Mouse (Mus musculus) lung, adult 2 months (tissue): Measurements from ENCODE around the gene Lhx9. TPM values are rescaled to one million over a fixed set of nuclear protein-coding genes. Genes with fewer than 3 reads are reported as not detected.

Experiments used
- DNase-seq: peaks from one replicate; pipeline ENCODE4 v3.0.0; 2022
- H3K4me1 ChIP-seq: fragments of 200-500 bp; 2 replicates; pipeline ENCODE4 v1.6.1; 2011; ENCODE audit warnings: low read length; ENCODE audit not compliant: control insufficient read depth, insufficient read depth
- H3K4me3 ChIP-seq: fragments of 200-500 bp; replicated peaks from 2 replicates; pipeline ENCODE3; 2011; ENCODE audit warnings: low read depth, mild to moderate bottlenecking, control low read depth, low read length; ENCODE audit errors: extremely low read depth
- CTCF ChIP-seq: fragments of 200-500 bp; IDR thresholded peaks from 2 replicates; pipeline ENCODE4 v1.5.1; 2011; ENCODE audit warnings: mild to moderate bottlenecking, low read length, control low read depth; ENCODE audit not compliant: insufficient read depth
- POLR2A ChIP-seq: fragments of 200-500 bp; IDR thresholded peaks from 2 replicates; pipeline ENCODE4 v1.6.1; 2011; ENCODE audit warnings: low read depth, mild to moderate bottlenecking, control low read depth, low read length, borderline replicate concordance; ENCODE audit errors: extremely low read depth
- WGBS: fragments of 180-500 bp; shearing (Covaris S2); methylation state at CpG from one replicate; pipeline ENCODE4 v1.1.7; 2018; 5-methylcytosine and 5-hydroxymethylcytosine counted together
- polyA plus RNA-seq: library from polyadenylated mRNA; depleted of rRNA; stranded (reverse); fragments of >200 nt; gene quantifications from 2 replicates; pipeline ENCODE4 v1.2.3, GENCODE M21; 2012

Lhx9 gene
- polyA plus RNA-seq, 1 experiment, result not detected

DNA sequence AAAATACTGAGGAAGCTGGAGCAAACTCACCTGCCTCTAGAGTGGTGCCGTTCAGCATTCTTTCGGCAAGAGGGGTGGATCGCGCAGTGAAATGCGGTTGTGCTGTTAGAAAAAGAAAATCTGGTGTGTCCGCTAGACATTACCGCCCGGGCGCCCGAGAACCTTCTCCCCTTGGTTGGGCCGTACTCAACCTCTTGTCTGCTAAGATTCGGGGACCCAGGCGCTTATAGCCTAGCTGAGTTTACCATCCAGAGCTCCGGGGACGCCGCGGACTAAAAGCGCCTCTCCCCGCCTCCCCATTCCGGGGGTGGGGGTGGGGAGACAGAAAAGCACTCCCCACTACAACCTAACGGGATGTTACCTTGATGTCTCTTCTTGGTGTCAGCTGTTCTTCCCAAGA, 1.2 kb downstream of the Lhx9 start:
- Histone ChIP-seq H3K4me1 (peaks cover 5% of the 10 kb centered on the region), H3K4me3 (no peak overlapping the region)
- no peak for TF ChIP-seq POLR2A
- TF ChIP-seq CTCF, result no peak
- DNase-seq, result no peak
- WGBS, result 4% methylated on average over 21 of the region's 21 CpGs

DNA sequence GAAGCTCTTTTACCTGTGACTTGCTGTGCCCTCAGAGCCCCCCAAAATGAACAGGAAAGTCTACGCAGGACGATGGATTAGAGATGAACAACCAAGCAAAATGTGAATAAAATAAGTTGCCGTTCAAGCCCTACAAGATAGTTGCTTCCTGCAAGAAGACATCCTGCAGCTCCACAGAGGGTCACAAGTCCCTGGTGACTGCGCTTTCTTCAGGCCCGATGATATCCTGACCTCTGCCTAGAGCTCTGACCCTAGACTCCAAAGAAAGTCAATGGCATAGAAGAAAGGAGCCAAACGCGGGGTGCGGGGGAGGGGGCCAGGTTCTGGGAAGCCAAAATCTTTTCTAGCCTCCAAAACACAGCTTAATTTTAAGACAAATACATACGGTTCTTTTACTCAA, 1.8 kb downstream of the Lhx9 start:
- whole genome bisulfite sequencing, result 14% methylated on average over 9 of the region's 9 CpGs
- DNase-seq, result no peak
- TF ChIP-seq POLR2A, result no peak
- no peak for TF ChIP-seq CTCF
- Histone ChIP-seq H3K4me3 (no peak overlapping the region), H3K4me1 (peaks cover 8% of the 10 kb centered on the region)

DNA sequence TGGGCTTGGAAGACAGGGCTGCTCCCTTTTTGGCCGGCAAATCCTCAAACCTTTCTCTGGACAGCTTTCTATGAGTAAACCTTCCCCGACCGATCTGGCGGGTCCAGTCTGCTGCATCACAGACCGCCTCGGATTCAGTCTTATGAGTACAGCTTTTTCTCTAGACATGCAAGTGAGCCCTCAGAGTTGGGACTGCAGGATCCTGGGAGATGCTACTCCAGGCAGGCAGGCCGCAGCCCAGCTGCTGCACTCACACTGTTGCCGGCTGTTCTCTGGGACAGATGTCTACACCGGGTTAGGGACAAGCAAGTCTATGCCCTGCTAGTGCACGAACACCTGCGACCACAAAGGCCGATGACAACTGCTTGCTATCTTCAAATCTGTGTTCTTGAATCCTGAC, 2.2 kb downstream of the Lhx9 start:
- WGBS, result 14% methylated on average over 12 of the region's 12 CpGs
- Histone ChIP-seq H3K4me3 (no peak overlapping the region), H3K4me1 (peaks cover 10% of the 10 kb centered on the region)
- TF ChIP-seq CTCF (no peak), POLR2A (no peak)
- no peak for DNase-seq

DNA sequence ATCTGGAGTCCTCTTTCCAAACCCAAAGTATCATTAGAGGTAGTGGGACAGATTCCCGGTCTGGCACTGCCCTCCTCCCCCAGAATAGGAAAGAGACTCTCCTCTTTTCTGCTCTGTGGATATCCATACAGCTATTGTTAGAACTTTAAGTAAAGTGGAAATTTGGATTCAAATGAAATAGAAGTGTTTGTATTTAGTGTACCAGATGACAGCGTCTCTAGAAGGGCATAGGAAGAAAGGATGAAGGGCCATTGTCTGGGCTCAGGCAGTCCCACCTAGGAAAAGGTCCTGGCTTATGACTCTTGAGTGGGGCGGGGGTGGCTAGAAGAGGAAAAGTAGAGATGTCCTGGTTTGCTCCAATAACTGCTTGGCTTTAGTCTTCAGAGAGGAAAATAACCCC, 2.9 kb downstream of the Lhx9 start:
- H3K4me1 ChIP-seq, result peaks cover 10% of the 10 kb centered on the region
- no peak for DNase-seq
- no peak overlapping the region for H3K4me3 ChIP-seq
- TF ChIP-seq POLR2A (no peak), CTCF (no peak)
- WGBS, result 33% methylated on average over 3 of the region's 3 CpGs

DNA sequence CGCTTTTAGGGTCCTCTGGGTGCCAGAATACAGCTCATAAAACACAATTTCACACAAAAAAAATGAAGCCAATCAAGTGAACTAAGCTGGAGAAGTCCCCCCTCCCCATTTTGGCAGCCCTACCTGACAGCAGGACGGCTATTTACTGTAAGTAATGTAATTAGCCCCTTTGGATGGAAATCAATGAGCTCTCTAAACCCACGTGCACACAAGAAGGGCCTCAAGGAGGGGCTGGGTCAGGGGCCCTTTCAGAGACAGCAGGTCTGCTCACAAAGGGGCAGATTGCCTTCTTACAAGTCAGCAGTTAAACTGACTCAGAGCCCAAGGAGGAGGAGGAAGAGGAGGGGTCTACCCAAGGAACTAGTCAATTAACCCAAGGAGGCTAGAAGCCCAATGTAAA, 4.2 kb downstream of the Lhx9 start:
- Histone ChIP-seq H3K4me1 (peaks cover 10% of the 10 kb centered on the region), H3K4me3 (no peak overlapping the region)
- WGBS, result 14% methylated on average over 3 of the region's 3 CpGs
- DNase-seq, result no peak
- TF ChIP-seq POLR2A, result no peak
- TF ChIP-seq CTCF, result no peak

DNA sequence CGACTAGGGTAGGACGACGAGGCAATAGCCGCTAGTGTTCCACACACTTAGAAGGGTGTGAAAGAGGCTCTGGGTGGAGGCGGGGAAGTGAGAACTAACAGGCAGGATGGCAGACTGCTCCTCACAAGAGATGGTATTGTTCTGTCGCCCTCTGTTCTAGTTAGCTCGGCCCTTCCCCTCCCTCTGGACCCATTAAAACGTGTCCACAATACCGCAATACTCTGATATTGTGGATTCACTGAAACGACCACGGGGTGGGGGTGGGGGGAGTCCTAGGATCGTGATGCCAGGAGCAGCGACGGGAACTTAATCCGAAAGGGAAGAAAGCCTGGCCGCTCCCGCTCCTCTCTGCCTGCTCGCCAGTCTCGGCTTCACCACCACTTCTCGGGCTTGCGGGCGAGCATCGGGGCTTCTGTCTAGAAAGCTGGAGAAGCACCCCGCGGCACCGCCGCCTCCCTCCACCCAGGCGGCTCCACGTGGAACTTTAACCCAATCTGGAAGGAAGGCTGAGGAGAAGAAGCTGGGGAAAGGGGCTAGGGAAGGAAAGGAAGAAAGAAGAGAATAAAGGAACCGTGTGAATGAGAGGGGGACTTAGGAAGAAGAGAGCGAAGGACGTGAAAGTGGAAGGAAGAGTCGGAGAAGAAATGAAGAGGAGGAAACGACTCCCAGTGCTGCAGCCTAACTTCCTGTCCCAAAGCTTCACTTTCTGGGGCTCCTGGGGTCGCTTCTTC, 4.9 kb downstream of the Lhx9 start:
- Histone ChIP-seq H3K4me3 (peak overlapping the region; percentile 19), H3K4me1 (peaks cover 7% of the 10 kb centered on the region)
- DNase-seq, result peak; percentile 25
- TF ChIP-seq CTCF (no peak), POLR2A (no peak)
- WGBS, result 2% methylated on average over 35 of the region's 35 CpGs

DNA sequence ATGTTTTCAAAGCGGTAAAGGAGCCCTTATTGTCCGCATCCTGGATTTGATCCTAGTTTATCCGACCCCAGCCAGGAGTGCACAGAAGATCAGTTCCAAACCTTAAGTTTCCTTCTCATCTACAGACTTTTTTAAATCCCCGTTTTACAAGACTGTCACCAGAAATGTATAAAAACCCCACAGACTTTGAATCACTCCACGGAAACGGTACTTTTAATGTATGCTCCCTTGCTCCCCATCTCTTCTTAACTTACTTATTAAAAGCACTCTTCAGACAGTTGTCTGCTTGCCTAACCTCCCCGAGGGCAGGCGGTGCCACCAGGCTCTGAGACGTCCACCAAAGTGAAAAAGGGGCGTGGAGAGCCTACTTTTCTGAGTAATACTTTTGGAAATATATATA, 5.6 kb downstream of the Lhx9 start:
- no peak overlapping the region for H3K4me3 ChIP-seq
- WGBS, result 9% methylated on average over 10 of the region's 10 CpGs

DNA sequence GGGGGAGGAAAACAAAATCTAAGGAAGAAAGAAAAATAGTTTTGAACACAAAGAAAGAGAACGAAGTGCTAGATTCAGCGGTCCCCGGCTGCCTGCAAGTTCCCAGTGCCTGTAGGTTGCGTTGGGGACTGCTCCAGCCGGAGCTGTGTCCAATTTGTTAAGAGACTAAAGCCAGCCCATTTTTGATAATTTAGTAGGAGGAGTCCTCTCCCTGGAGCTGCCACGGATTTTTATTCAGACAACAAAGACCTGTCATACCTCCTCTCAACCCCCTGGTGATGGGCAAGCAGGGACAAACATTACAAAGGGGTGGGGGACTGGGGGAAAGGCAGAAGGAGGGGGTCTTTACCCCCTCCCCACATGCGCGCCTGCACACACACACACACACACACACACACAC, 6.1 kb downstream of the Lhx9 start:
- 6% methylated on average over 8 of the region's 8 CpGs for WGBS
- peaks cover 7% of the 10 kb centered on the region for H3K4me1 ChIP-seq
- TF ChIP-seq CTCF (no peak), POLR2A (no peak)
- DNase-seq, result peak; percentile 20
- no peak overlapping the region for H3K4me3 ChIP-seq

More for the DNA sequence above, 5.6 kb downstream of the Lhx9 start:
- TF ChIP-seq CTCF (no peak), POLR2A (no peak)
- H3K4me1 ChIP-seq, result peaks cover 7% of the 10 kb centered on the region
- no peak for DNase-seq

DNA sequence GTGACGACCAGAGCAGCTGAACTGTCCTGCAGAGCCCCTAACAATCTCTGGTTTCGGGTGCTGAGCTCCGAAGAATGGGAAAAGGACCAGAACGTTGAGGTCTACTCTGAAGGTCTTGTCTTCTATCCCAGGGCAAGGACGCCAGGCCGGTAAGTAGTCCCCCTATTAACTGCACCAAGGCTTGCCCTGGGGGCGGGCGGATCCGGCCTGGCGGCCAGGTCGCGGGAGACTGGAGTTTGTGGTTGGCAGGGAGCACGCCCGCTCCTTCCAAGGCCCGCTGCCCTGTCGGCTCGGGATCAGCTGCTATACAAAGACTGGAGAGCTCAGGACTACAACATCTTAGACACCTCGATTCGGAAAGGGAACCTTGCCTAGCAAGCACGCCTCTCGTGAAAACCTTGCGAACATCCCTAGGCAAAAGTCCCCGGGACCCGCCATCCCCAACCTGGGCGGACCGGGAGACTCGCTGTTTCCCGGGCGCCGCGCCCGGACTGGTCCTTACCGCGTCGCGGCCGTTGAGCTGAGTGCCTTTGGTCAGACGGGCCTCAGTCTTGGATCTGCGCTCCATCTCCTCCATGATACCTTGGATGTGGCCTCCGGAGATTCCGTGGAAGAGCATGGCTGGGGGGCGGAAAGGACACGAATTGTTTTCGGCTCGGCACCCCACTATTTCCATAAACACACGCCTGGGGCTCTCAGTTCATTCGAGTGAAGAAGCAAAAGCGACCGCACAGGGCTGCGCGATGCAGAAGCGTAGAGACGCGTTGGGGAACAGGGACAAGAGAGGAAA, 6.9 kb downstream of the Lhx9 start:
- H3K4me3 ChIP-seq, result no peak overlapping the region
- peak; percentile 54 for DNase-seq
- TF ChIP-seq CTCF (no peak), POLR2A (no peak)
- peaks cover 7% of the 10 kb centered on the region; the same call in 1 of the 2 replicates for H3K4me1 ChIP-seq
- 5% methylated on average over 54 of the region's 54 CpGs for WGBS
